Comparison of ENCODE assay signal across 32 mouse cellular contexts in the genomic region with DNA sequence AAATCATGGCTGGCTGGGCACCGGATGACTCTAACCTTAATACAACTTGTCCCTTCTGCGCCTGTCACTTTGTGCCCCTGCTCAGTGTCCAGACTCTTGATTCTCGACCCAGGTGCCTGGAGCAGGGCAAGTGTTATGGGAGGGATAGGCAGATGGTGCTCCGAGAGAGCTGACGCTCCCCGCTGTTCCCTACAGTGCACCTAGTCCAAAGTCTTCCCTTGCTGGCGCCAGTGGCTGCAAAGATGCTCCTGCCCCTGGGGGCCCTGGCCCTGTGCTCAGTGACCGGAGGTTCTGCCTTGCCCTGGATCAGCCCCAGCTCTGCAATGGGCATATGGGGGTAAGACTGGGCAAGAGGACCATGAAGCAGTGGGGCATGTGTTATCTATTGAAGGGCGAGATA. TPM values are rescaled to one million over a fixed set of nuclear protein-coding genes. Genes with fewer than 3 reads are reported as not detected.
DNase-seq lines count a peak whose midpoint lies in the region; ATAC-seq lines count a peak whose summit lies in the region.
"Had no signal": no experiment of that assay in that cellular context is flagged by ENCODE, and none has a peak within 500 bp of the region (broad histone marks: within the 10 kb centered on the region; RNA-seq: fewer than 3 reads in every experiment).

No protein-coding gene starts in this region.

- H3K4me2 ChIP-seq in liver, embryonic 16.5 days (ENCODE audit: low read depth, low read length), result no peak overlapping the region
- H3K4me2 ChIP-seq: embryonic facial prominence, embryonic 15.5 days; forebrain, embryonic 12.5 days; heart, embryonic 12.5 days; hindbrain, embryonic 14.5 days; limb, embryonic 13.5 days; liver, embryonic 15.5 days; midbrain, embryonic 12.5 days; neural tube, embryonic 12.5 days had no signal

- 81% methylated on average over 9 of the region's 9 CpGs for WGBS in liver, embryonic 16.5 days (ENCODE audit: insufficient replicate concordance)

- no peaks in the 10 kb centered on the region for H3K9me3 ChIP-seq in liver, embryonic 16.5 days (replicated peaks; ENCODE audit: control insufficient read depth, low read length)
- H3K9me3 ChIP-seq: embryonic facial prominence, embryonic 15.5 days; forebrain, embryonic 12.5 days; heart, embryonic 12.5 days; limb, embryonic 13.5 days; liver, embryonic 15.5 days; midbrain, embryonic 12.5 days; neural tube, embryonic 12.5 days had no signal

- H3K4me3 ChIP-seq in liver, embryonic 16.5 days (ENCODE audit: low read depth, low read length), result no peak overlapping the region
- H3K4me3 ChIP-seq: embryonic facial prominence, embryonic 15.5 days; forebrain, embryonic 12.5 days; heart, adult 2 months; heart, embryonic 12.5 days; layer of hippocampus, adult 2 months; left cerebral cortex, adult 2 months; limb, embryonic 13.5 days; liver, embryonic 15.5 days; midbrain, embryonic 12.5 days; myocyte; neural tube, embryonic 12.5 days had no signal

- no peaks in the 10 kb centered on the region for H3K4me1 ChIP-seq in liver, embryonic 16.5 days (ENCODE audit: control insufficient read depth, low read depth, low read length)
- H3K4me1 ChIP-seq: embryonic facial prominence, embryonic 15.5 days; forebrain, embryonic 12.5 days; limb, embryonic 13.5 days; liver, embryonic 15.5 days; midbrain, embryonic 12.5 days; neural tube, embryonic 12.5 days had no signal

- H3K27me3 ChIP-seq in liver, embryonic 16.5 days (ENCODE audit: control insufficient read depth, insufficient read depth, low read depth, low read length), result no peaks in the 10 kb centered on the region
- H3K27me3 ChIP-seq: embryonic facial prominence, embryonic 15.5 days; forebrain, embryonic 12.5 days; heart, embryonic 12.5 days; limb, embryonic 13.5 days; liver, embryonic 15.5 days; midbrain, embryonic 12.5 days; neural tube, embryonic 12.5 days had no signal

- no peak for DNase-seq in liver
- peak; percentile 86 to 89 for DNase-seq in cerebellum, adult 18-20 months
- peak; percentile 75 to 87 for DNase-seq in cerebellum, postnatal 10 days
- DNase-seq in kidney, adult 8-10 months, result no peak
- no peak for DNase-seq in frontal cortex, postnatal 36 days (ENCODE audit: low spot score in 2 of 2)
- DNase-seq in thymus, postnatal 10 days (ENCODE audit: low spot score in 2 of 2), result no peak
- DNase-seq: adrenal gland, adult 2 months; adrenal gland, postnatal 36 days; B cell, adult 2 months; gastrocnemius, postnatal 36 days; heart, adult 2 months; heart, postnatal 4 days; kidney, adult 18-20 months; kidney, postnatal 36 days; lung, postnatal 36 days; right cerebral cortex, postnatal 4 days; thymus, adult 18-20 months; thymus, postnatal 36 days had no signal

- H3K36me3 ChIP-seq in liver, embryonic 16.5 days (ENCODE audit: control insufficient read depth, insufficient read depth), result peaks cover 4% of the 10 kb centered on the region

- ATAC-seq in liver, embryonic 16.5 days (ENCODE audit: low read depth), result 0 out of 2 replicates have a peak, but pooled peaks have one; percentile 9
- ATAC-seq: activated CD4-positive, CD25-positive, alpha-beta regulatory T cell, adult 4 months had no signal

- no peak overlapping the region for H3K27ac ChIP-seq in liver, embryonic 16.5 days (ENCODE audit: low read length)
- H3K27ac ChIP-seq: embryonic facial prominence, embryonic 15.5 days; forebrain, embryonic 12.5 days; heart, adult 2 months; hindbrain, embryonic 14.5 days; layer of hippocampus, adult 2 months; left cerebral cortex, adult 2 months; limb, embryonic 13.5 days; liver, embryonic 15.5 days; midbrain, embryonic 12.5 days; neural tube, embryonic 12.5 days; stomach, postnatal 0 days had no signal

- H3K9ac ChIP-seq in liver, embryonic 16.5 days (ENCODE audit: low read depth, low read length), result no peak overlapping the region
- H3K9ac ChIP-seq: embryonic facial prominence, embryonic 15.5 days; forebrain, embryonic 12.5 days; heart, embryonic 12.5 days; hindbrain, embryonic 14.5 days; limb, embryonic 13.5 days; liver, embryonic 15.5 days; midbrain, embryonic 12.5 days; neural tube, embryonic 12.5 days had no signal

RNA-seq across cellular contexts. Expression of gene Dennd4b, which starts 12.8 kb away (rescaled TPM):
- polyA plus RNA-seq in liver, embryonic 16.5 days (2015; fragmentation: Nextera tagmentation; extraction: Ambion mirVana), result 2.3 and 2.8 TPM in 2 replicates

RNA-seq across cellular contexts. Expression of gene Gatad2b, which starts 15.2 kb away (rescaled TPM):
- 3.2 and 3.9 TPM in 2 replicates for polyA plus RNA-seq in liver, embryonic 16.5 days (2015; fragmentation: Nextera tagmentation; extraction: Ambion mirVana)

RNA-seq across cellular contexts. Expression of gene Crtc2, which starts 23.8 kb away (rescaled TPM):
- 5.2 and 6.9 TPM in 2 replicates for polyA plus RNA-seq in liver, embryonic 16.5 days (2015; fragmentation: Nextera tagmentation; extraction: Ambion mirVana)

RNA-seq across cellular contexts. Expression of gene Slc39a1, which starts 29.8 kb away (rescaled TPM):
- 30.0 and 33.5 TPM in 2 replicates for polyA plus RNA-seq in liver, embryonic 16.5 days (2015; fragmentation: Nextera tagmentation; extraction: Ambion mirVana)

RNA-seq across cellular contexts. Expression of gene Creb3l4, which starts 34.5 kb away (rescaled TPM):
- polyA plus RNA-seq in liver, embryonic 16.5 days (2015; fragmentation: Nextera tagmentation; extraction: Ambion mirVana), result 0.35 and 0.41 TPM in 2 replicates
- polyA plus RNA-seq: activated CD4-positive, CD25-positive, alpha-beta regulatory T cell, adult 4 months had no signal

Comparison
In these comparisons a context has a peak if more than half of its experiments do, and no peak if none do; other contexts are left out.
1. DNase-seq: peak in cerebellum, adult 18-20 months (2 of 2) and cerebellum, postnatal 10 days (2 of 2); none in liver (single experiment), kidney, adult 8-10 months (0 of 2), frontal cortex, postnatal 36 days (0 of 2) and thymus, postnatal 10 days (0 of 2).